Mouse (Mus musculus) forebrain, embryonic 12.5 days (tissue): ENCODE measurements around the gene Plxna4. TPM values are rescaled to one million over a fixed set of nuclear protein-coding genes. Genes with fewer than 3 reads are reported as not detected.

Experiments used
- ATAC-seq: fragments of 200-750 bp; cut with Nextera tagmentation; 2 replicates; pipeline ENCODE4 v1.8.0; 2017; ENCODE audit warnings: moderate TSS enrichment; ENCODE audit not compliant: low FRiP score
- H3K27ac ChIP-seq: fragments of 300-500 bp; sonication (generic); 2 replicates; pipeline ENCODE4 v1.5.1; 2016; ENCODE audit warnings: mild to moderate bottlenecking
- H3K27me3 ChIP-seq: fragments of 300-500 bp; sonication (generic); 2 replicates; pipeline ENCODE4 v1.6.1; 2016; ENCODE audit warnings: mild to moderate bottlenecking
- H3K36me3 ChIP-seq: fragments of 300-500 bp; sonication (generic); replicated peaks from 2 replicates; pipeline ENCODE4 v1.6.1; 2016; ENCODE audit warnings: mild to moderate bottlenecking
- H3K4me1 ChIP-seq: fragments of 300-500 bp; sonication (generic); 2 replicates; pipeline ENCODE4 v1.6.1; 2016
- H3K4me2 ChIP-seq: fragments of 300-500 bp; sonication (generic); 2 replicates; pipeline ENCODE4 v1.6.1; 2016; ENCODE audit warnings: mild to moderate bottlenecking, moderate library complexity
- H3K4me3 ChIP-seq: fragments of 300-500 bp; sonication (generic); replicated peaks from 2 replicates; pipeline ENCODE4 v1.5.1; 2016; ENCODE audit warnings: mild to moderate bottlenecking
- H3K9ac ChIP-seq: fragments of 300-500 bp; sonication (generic); 2 replicates; pipeline ENCODE4 v1.6.1; 2016; ENCODE audit warnings: mild to moderate bottlenecking
- H3K9me3 ChIP-seq: fragments of 300-500 bp; sonication (generic); 2 replicates; pipeline ENCODE4 v1.6.1; 2016
- WGBS: fragments of 180-500 bp; shearing (Covaris S2); methylation state at CpG from one replicate; pipeline ENCODE4 v1.1.7; 2016; 5-methylcytosine and 5-hydroxymethylcytosine counted together
- polyA plus RNA-seq: library from polyadenylated mRNA; unstranded; fragments of >200 nt; fragmentation: Nextera tagmentation; extraction: Ambion mirVana; gene quantifications from 2 replicates; pipeline ENCODE4 v1.2.1, GENCODE M21; 2016

Gene Plxna4
- polyA plus RNA-seq, 1 experiment from 2014 or later, result 9.2 TPM

- ATAC-seq, result no peak
- H3K36me3 ChIP-seq, result no peaks in the 10 kb centered on the region
- H3K4me2 ChIP-seq, result no peak overlapping the region
- no peak overlapping the region for H3K27ac ChIP-seq
- 80% methylated on average over 7 of the region's 7 CpGs for WGBS
- H3K9me3 ChIP-seq, result no peaks in the 10 kb centered on the region
- H3K9ac ChIP-seq, result no peak overlapping the region
- no peak overlapping the region for H3K4me3 ChIP-seq
- H3K4me1 ChIP-seq, result peaks cover 30% of the 10 kb centered on the region
- H3K27me3 ChIP-seq, result peaks cover 15% of the 10 kb centered on the region; the same call in 1 of the 2 replicates
Measured at GRCm38 (mm10) chr6:32325851-32326250, 262.1 kb downstream of the Plxna4 start.

- ATAC-seq, result no peak
- peaks cover 3% of the 10 kb centered on the region; the same call in 1 of the 2 replicates for H3K4me1 ChIP-seq
- 70% methylated on average over 3 of the region's 3 CpGs for whole genome bisulfite sequencing
- no peaks in the 10 kb centered on the region for H3K27me3 ChIP-seq
- no peaks in the 10 kb centered on the region for H3K36me3 ChIP-seq
- H3K9ac ChIP-seq, result no peak overlapping the region
- no peaks in the 10 kb centered on the region for H3K9me3 ChIP-seq
- no peak overlapping the region for H3K4me2 ChIP-seq
- H3K4me3 ChIP-seq, result no peak overlapping the region
- no peak overlapping the region for H3K27ac ChIP-seq
Measured at GRCm38 (mm10) chr6:32321187-32321586, 266.8 kb downstream of the Plxna4 start.

GRCm38 (mm10) chr6:32320254-32320653 lies 267.7 kb downstream of the Plxna4 start:
- no peaks in the 10 kb centered on the region for H3K36me3 ChIP-seq
- 36% methylated on average over 3 of the region's 3 CpGs for WGBS
- H3K9me3 ChIP-seq, result no peaks in the 10 kb centered on the region

DNA sequence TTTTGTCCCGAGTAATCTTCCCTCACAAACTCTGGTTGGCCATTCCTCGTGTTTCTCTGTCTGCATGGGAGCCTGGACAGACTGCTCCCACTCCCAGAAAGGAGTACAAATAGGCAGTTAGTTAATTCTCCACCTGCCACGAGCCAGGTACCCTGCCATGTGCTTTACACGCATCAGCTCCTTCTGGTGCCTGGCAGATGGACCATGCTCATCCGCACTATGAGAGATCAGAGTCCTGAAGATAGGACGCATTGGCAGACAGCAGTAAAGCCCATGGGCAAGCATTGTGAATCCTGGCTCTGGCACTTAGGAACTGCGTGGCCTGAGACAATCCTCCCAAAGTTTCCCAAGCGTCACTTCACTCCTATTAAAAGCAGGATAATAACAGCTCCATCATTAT lies 270.5 kb downstream of the Plxna4 start:
- Histone ChIP-seq H3K4me1 (peaks cover 3% of the 10 kb centered on the region; the same call in 1 of the 2 replicates), H3K36me3 (no peaks in the 10 kb centered on the region), H3K27me3 (no peaks in the 10 kb centered on the region), H3K4me3 (no peak overlapping the region), H3K9ac (no peak overlapping the region), H3K9me3 (no peaks in the 10 kb centered on the region), H3K4me2 (no peak overlapping the region), H3K27ac (no peak overlapping the region)
- ATAC-seq, result no peak
- WGBS, result 78% methylated on average over 8 of the region's 8 CpGs

More at GRCm38 (mm10) chr6:32320254-32320653, 267.7 kb downstream of the Plxna4 start:
- H3K4me1 ChIP-seq, result peaks cover 3% of the 10 kb centered on the region; the same call in 1 of the 2 replicates
- H3K27me3 ChIP-seq, result no peaks in the 10 kb centered on the region
- H3K4me2 ChIP-seq, result no peak overlapping the region
- ATAC-seq, result no peak
- H3K4me3 ChIP-seq, result no peak overlapping the region
- no peak overlapping the region for H3K27ac ChIP-seq
- H3K9ac ChIP-seq, result no peak overlapping the region

- ATAC-seq, result no peak
- WGBS, result 30% methylated on average over 6 of the region's 6 CpGs
- H3K27me3 ChIP-seq, result no peaks in the 10 kb centered on the region
Measured at GRCm38 (mm10) chr6:32315011-32315450, 273.0 kb downstream of the Plxna4 start.

DNA sequence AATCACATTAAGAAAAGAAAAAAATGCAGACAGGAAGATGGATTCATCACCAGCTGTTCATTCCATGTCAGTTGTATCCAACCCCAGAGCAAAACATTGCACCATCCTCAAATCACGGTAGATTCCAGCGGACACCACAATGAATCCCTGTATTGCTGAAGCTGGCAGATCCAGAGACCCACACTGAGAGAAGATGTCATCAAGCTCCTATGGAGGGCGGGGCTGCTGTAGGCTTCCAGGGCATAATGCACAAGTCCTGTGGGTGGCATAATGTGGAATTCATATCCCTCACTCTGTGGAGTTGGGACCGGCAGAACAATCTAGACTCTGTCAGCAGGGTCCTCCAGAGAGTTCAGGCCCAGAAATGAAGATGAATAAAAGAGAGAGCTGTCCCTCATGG lies 278.8 kb downstream of the Plxna4 start:
- no peak overlapping the region for H3K27ac ChIP-seq
- H3K27me3 ChIP-seq, result no peaks in the 10 kb centered on the region
- no peaks in the 10 kb centered on the region for H3K36me3 ChIP-seq
- H3K4me2 ChIP-seq, result no peak overlapping the region
- 94% methylated on average over 4 of the region's 4 CpGs for WGBS
- no peak overlapping the region for H3K9ac ChIP-seq
- no peaks in the 10 kb centered on the region for H3K4me1 ChIP-seq
- no peak for ATAC-seq
- H3K4me3 ChIP-seq, result no peak overlapping the region
- no peaks in the 10 kb centered on the region for H3K9me3 ChIP-seq

More at GRCm38 (mm10) chr6:32315011-32315450, 273.0 kb downstream of the Plxna4 start:
- Histone ChIP-seq H3K4me3 (no peak overlapping the region), H3K4me2 (no peak overlapping the region), H3K36me3 (no peaks in the 10 kb centered on the region), H3K27ac (no peak overlapping the region), H3K4me1 (peaks cover 3% of the 10 kb centered on the region; the same call in 1 of the 2 replicates), H3K9ac (no peak overlapping the region), H3K9me3 (no peaks in the 10 kb centered on the region)

- H3K27ac ChIP-seq, result no peak overlapping the region
- no peaks in the 10 kb centered on the region for H3K27me3 ChIP-seq
- 77% methylated on average over 2 of the region's 2 CpGs for WGBS
- H3K36me3 ChIP-seq, result no peaks in the 10 kb centered on the region
- no peak overlapping the region for H3K4me2 ChIP-seq
- ATAC-seq, result no peak
- no peak overlapping the region for H3K4me3 ChIP-seq
- no peaks in the 10 kb centered on the region for H3K9me3 ChIP-seq
- H3K4me1 ChIP-seq, result no peaks in the 10 kb centered on the region
- no peak overlapping the region for H3K9ac ChIP-seq
Measured at GRCm38 (mm10) chr6:32300611-32301010, 287.4 kb downstream of the Plxna4 start.

- Histone ChIP-seq H3K9ac (no peak overlapping the region), H3K4me1 (no peaks in the 10 kb centered on the region), H3K4me2 (no peak overlapping the region), H3K4me3 (no peak overlapping the region), H3K27me3 (no peaks in the 10 kb centered on the region), H3K36me3 (no peaks in the 10 kb centered on the region), H3K27ac (no peak overlapping the region), H3K9me3 (no peaks in the 10 kb centered on the region)
- ATAC-seq, result no peak
Measured at GRCm38 (mm10) chr6:32281457-32281856, 306.5 kb downstream of the Plxna4 start.

GRCm38 (mm10) chr6:32280728-32281127 lies 307.3 kb downstream of the Plxna4 start:
- no peak for ATAC-seq
- no peak overlapping the region for H3K4me2 ChIP-seq
- H3K9ac ChIP-seq, result no peak overlapping the region
- H3K36me3 ChIP-seq, result no peaks in the 10 kb centered on the region
- no peaks in the 10 kb centered on the region for H3K9me3 ChIP-seq
- H3K4me1 ChIP-seq, result no peaks in the 10 kb centered on the region
- H3K27ac ChIP-seq, result no peak overlapping the region
- H3K27me3 ChIP-seq, result no peaks in the 10 kb centered on the region
- 11% methylated on average over 2 of the region's 2 CpGs for WGBS
- no peak overlapping the region for H3K4me3 ChIP-seq

DNA sequence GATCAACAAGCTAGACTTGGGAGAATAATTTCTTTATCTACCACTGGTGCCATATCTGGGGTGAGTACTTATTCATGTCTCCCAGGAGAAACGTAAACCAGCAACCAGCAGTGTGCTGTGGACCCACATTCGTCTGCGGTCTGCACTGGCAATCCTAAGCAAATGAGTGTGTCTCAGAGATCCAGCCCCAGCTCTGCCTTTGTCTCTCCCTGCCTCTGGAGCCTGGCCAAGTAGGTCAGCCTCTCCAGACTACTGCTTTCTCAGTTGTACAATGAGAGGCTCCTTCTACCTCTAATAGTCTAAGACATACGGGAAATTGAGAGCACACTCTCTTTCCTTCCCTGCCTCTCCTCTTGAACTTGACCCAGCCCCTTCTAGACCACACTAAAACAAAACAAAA lies 316.5 kb downstream of the Plxna4 start:
- Histone ChIP-seq H3K4me3 (no peak overlapping the region), H3K27me3 (no peaks in the 10 kb centered on the region), H3K9me3 (no peaks in the 10 kb centered on the region), H3K9ac (no peak overlapping the region), H3K4me1 (peaks cover 4% of the 10 kb centered on the region; the same call in 1 of the 2 replicates), H3K4me2 (no peak overlapping the region), H3K27ac (no peak overlapping the region), H3K36me3 (no peaks in the 10 kb centered on the region)
- 71% methylated on average over 4 of the region's 4 CpGs for WGBS
- no peak for ATAC-seq

DNA sequence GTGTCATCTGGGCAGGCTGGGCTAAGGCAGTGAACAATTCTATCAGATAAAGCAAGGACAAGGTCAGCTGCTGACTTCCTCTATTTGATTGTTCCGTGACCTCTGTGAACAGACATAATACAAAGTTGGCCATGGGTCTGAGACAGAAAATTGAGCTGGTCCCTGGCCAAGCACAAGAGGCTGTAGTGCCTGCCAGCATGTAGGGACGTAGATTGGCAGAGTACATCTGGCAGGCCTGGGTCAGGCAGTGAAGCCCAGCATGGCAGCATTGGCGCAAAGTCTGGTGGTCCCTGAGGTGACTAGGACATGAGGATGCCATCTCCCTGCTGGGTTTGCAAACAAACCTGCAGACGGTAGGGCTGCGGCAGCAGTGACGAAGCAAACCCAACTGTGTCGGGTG lies 321.9 kb downstream of the Plxna4 start:
- no peak for ATAC-seq
- H3K4me2 ChIP-seq, result no peak overlapping the region
- WGBS, result 88% methylated on average over 7 of the region's 7 CpGs

GRCm38 (mm10) chr6:32261339-32261738 lies 326.7 kb downstream of the Plxna4 start:
- H3K9ac ChIP-seq, result no peak overlapping the region
- H3K27me3 ChIP-seq, result no peaks in the 10 kb centered on the region
- peaks cover 20% of the 10 kb centered on the region for H3K4me1 ChIP-seq
- no peak overlapping the region for H3K4me2 ChIP-seq
- WGBS, result 11% methylated on average over 3 of the region's 3 CpGs
- H3K36me3 ChIP-seq, result no peaks in the 10 kb centered on the region
- H3K27ac ChIP-seq, result no peak overlapping the region
- H3K9me3 ChIP-seq, result no peaks in the 10 kb centered on the region
- ATAC-seq, result peak; percentile 44; the same call in 1 of the 2 replicates
- no peak overlapping the region for H3K4me3 ChIP-seq

More for the DNA sequence above, 321.9 kb downstream of the Plxna4 start:
- Histone ChIP-seq H3K9me3 (no peaks in the 10 kb centered on the region), H3K27ac (no peak overlapping the region), H3K9ac (no peak overlapping the region), H3K4me1 (peaks cover 10% of the 10 kb centered on the region), H3K27me3 (no peaks in the 10 kb centered on the region), H3K4me3 (no peak overlapping the region), H3K36me3 (no peaks in the 10 kb centered on the region)

- no peak for ATAC-seq
- Histone ChIP-seq H3K4me1 (peaks cover 23% of the 10 kb centered on the region), H3K27ac (no peak overlapping the region), H3K36me3 (no peaks in the 10 kb centered on the region), H3K4me3 (no peak overlapping the region), H3K9me3 (no peaks in the 10 kb centered on the region), H3K4me2 (no peak overlapping the region), H3K9ac (no peak overlapping the region), H3K27me3 (no peaks in the 10 kb centered on the region)
- WGBS, result 79% methylated on average over 5 of the region's 5 CpGs
Measured at GRCm38 (mm10) chr6:32260341-32260740, 327.7 kb downstream of the Plxna4 start.
